Mouse (Mus musculus) right cerebral cortex, postnatal 10 days (tissue): ENCODE data around the gene Il20.

ENCODE experiments used
- DNase-seq, 2 experiments: peaks; one replicate each; pipeline ENCODE4 v3.0.0; 2021; ENCODE audit warnings: low spot score in 2 of 2

The Il20 gene

DNA sequence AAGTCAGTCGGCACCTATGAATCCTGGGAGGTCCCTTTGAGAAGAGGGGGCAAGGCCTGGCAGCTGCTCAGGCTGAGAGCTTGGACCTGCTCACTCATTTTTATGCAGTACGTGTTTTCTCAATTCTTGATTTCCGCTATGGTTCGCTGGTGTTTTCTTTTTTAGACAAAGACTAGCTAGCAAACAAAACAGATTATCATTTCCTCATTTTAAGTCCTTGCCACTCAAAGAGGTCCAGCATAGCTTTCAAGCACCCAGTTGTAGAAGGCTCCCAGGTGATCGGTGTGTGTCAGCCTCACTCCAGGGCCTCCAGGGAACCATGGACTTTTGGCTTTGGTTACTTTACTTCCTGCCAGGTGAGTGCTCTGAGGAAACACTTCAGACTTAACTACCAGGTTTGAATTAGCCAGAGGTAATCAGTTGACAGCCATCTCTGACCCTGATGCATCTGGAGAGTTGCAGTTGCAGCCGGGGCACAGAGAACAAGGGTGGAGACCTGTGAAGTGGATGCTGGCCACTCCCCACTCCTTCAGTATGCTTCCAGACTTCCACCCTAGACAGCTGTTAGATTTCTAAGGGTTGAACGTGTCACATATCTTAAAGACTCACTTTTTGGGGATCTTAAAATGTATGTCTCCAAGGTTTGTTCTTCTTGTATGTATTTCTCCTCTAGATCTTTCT is 45.6 kb downstream of the Il20 start, which contains the start of gene Fcmr:
Gene Fcmr (plus strand): TSS at position 129 of the 681 bp plus-strand sequence.
- DNase-seq = no peak

DNA sequence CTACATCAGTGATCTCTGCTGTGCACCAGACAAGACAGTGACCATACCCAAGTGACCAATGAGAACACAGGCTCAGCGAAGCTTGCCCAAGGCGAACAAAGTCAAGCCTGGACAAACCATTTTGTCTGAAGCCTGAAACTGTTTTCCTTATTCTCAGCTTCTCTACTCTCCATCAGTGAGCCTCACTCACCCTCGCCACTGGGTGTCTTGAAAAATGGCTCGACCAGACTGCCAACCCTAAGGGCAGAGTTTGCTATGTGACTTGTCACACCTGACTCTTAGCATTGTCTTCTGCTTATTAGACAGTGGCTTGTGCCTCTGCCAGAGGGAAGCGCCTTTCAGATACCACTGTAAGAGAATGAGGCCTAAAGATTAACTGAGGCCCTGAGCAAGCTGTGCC is 46.5 kb downstream of the Il20 start:
- DNase-seq = no peak

DNA sequence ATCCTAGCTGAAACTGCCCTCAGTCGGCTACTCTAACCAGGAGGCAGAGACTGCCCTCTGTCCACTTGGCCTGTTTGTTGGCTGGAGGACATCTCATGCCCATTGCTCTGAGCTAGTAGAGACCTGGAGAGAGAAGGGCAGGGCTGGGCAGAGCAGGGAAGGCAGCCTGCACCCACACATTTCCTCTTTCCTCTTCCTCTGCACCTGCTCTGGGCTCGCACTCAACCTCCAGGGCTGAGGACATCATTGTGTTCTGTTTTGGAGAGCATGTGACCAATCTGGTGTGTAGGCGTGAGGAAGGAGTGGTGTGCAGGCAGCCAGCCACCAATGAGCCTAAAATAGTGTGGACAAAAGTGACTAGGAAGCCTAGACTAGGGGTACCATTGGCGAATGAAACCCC is 47.0 kb downstream of the Il20 start:
- no peak for DNase-seq

- DNase-seq = no peak
Observed at GRCm38 (mm10) chr1:130857456-130857855, 53.8 kb downstream of the Il20 start.
